Mouse (Mus musculus): ENCODE results near the gene Wdr81. TPM values are rescaled to one million over a fixed set of nuclear protein-coding genes. Genes with fewer than 3 reads are reported as not detected.

Gene Wdr81
- total RNA-seq (2022): 10 to 100 TPM in 1 of 4 experiments, 1 to 10 TPM in 3; 7.9 to 10.1 (median 8.8) TPM

DNA sequence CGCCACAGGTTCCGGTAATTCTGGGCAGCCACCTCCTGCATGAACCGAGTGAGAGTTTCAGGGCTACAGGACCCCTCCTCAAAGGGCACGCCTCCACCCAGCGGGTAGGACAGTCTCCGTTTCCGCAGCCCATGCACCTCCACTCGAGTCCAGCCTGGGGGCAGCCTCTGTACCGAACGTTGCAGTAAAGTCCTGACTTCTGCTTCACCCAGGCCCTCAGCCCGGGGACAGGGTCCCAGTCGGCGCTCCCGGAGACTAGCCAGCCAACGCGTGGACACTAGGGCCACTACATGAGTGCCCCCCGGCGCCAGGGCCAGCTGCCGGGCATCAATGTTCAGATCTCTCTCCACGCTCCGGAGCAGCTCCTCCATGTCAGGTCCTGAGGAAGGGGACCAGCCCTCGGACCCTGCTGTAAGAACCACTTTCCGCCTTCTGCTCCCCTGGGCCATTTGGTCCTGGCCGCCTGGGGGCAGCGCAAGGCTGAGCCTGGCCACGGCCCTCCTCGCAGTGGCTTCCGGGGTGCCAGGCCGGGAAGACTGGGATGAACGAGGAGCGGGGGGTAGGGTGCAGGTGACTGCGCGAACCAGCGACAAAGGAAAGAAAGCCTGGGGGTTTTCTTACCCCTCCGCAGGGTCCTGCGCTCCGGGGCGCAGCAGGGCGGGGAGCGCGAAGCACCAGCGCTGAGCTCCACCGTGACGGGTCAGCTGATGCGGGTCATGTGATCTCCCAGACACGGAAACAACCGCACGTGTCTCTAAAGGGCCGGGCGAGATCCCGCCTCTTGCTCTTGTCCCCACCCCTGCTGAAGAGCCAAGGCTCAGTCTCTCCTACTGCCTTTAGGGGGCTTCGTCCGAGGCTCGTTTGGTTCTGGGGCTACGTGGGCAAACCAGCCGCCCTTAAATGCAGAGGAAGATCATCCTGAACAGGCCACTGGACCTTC, at the start of gene Wdr81:
TSS of gene Wdr81 (minus strand) at position 727 of the 940 bp plus-strand sequence.
- peak; percentile 92 for DNase-seq (ENCODE audit: low spot score)

DNA sequence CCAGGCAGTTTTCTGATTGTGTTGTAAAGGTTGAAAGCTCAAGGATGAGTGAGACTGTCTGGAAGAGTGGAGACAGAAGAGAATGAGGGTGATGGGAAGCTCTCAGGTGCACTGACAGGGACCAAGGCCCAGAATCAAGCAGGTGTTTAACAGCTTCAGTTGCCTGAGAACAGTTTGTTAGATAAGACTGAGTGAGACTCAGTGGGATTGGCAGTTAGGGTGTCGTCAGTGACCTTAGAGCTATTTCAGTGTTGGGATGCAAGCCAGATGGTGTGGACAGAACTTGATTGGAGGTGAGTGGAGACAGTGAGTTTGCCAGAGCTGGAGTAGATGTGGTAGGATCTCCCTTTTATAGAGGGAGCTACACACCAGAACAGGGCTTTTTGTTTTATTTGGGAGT, 43.6 kb upstream of the Wdr81 start:
- DNase-seq (ENCODE audit: low spot score): no peak

DNA sequence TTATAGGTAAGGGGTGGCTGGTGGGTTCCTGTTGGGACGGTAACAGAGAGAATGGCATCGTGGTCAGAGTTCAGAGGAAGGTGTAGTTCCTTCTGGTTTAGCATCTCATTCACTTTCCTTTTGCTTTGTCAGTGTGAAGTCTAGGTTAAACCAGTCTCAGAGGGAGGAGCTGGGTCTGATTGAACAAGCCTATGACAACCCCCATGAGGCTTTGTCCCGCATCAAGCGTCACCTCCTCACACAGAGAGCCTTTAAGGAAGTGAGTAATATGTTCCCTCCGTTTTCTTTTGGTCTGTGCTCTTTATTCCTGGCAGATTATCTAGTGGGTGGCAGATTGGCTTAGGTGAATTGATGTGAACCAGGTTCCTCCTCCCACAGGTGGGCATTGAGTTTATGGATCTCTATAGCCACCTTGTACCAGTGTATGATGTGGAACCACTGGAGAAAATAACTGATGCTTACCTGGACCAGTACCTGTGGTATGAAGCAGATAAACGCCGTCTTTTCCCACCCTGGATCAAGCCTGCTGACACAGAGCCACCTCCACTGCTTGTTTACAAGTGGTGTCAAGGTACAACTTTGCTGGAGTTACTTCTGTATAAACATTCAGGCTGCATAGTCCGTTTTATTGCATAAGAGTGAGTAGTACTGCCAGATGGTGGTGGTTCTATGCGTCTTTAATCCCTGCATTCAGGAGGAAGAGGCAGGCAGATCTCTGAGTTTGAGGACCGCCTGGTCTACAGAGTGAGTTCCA, 40.0 kb upstream of the Wdr81 start:
- DNase-seq (ENCODE audit: low spot score): no peak

DNA sequence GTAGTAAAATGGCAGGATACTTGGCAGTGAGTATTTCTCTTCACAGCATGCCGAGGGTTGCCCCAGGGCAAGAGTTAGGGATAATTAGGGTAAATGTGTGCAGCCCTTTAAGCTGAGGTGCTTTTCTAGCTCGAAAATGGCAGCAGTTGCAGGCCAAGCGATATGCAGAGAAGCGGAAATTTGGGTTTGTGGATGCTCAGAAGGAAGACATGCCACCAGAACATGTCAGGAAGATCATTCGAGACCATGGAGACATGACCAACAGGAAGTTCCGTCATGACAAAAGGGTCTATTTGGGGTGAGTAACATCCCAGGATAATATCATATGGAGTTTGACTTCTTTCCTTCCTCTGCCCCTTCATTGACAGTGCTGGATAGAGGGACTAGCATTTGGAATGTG, 33.0 kb upstream of the Wdr81 start:
- DNase-seq (ENCODE audit: low spot score): no peak

DNA sequence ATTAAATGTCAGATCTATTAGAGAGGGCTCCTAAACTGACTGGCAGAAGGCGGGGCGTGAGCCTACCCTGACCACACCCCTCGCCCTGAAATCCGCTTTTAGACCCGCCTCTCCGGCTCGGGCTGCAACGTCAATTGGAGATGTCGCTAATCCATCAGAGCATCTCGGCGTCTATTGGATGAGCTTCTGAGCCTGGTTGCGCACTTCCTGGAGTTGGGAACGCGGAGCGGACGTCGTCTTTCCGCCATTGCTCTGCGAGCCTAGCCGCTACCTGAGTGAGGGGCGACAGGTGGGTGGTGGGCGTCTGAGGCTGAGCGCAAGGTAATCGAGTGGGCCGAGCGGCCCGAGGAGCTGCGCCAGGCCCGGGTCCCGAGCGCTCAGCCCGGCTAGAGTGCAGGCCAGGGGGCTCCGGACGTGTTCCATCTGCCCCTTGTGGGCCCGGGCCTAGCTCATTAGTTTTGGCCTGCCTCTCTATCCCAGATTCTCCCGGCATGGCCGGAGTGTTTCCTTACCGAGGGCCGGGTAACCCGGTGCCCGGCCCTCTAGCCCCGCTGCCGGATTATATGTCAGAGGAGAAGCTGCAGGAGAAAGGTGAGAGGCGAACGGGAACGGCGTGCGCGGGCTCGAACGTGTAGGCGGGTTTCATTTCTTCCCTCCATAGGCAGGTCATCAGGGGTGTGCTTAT, 32.2 kb upstream of the Wdr81 start, which contains the start of gene Prpf8:
TSS of gene Prpf8 (plus strand) at position 216 of the 685 bp plus-strand sequence.
- peak; percentile 99 for DNase-seq (ENCODE audit: low spot score)

DNA sequence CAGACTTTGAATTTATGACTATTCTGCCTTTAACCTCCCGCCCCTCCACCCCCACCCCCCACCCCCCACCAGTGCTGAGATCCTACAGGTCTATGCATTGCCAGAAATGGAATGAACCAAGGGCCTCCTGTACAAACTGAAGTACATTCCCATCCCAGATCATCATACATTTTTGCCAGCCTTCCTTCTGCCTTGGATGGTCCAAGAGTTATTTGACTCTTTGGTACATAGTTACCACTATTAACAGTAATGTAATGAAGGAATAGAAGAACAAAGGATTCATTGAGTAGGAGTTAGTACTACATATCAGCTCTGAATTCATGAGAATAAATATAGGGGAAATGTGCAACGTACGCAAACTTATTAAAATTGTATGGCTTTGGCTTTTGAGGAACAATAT, 31.7 kb upstream of the Wdr81 start:
- no peak for DNase-seq (ENCODE audit: low spot score)

DNA sequence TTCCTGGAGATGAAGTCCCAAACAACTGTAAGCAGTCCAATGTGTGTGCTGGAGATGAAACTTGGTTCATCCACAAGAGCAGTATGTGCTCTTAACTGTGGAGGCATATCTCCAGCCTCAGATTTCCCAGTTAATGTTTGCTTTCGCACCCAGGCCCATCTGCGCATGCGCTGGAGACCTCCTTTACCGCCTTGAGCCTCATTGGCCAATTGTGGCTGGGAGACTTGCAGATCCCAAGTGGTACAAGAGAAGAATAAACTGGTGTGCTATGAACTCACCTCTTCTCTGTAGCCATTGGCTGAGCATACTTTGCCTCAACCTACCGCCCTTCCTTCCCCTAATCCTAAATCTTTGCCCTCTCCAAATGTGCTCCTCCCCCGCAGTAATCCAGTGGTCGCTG, 18.9 kb upstream of the Wdr81 start:
- no peak for DNase-seq (ENCODE audit: low spot score)

DNA sequence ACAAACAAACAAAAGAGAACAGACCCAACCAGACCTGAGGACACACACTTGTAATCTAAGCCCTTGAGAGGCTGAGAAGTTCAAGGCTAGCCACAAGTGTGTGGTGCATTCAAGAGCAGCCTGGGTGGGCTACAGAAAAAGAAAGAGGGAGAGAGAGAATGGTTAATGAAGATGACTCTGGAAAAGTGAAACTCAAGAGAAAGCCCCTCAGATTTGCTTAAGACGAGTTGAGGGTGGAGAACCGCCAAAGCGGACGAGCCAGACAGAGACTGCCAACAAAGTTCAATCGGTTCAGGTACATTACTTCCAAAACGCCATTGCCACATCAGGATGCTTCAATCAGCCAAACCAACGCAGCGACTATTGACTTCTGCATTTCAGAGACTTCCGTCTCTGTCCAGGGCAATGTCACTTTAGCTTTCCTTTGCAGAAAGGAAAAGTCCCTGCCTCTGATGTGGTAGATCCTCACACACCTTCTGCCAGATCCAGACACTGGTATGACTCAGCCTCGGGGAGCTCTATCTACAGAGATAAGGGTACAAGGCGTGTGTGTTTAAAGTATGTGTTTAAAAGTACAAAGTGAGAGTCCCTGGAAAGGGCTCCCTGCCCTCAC, 18.1 kb upstream of the Wdr81 start:
- DNase-seq (ENCODE audit: low spot score): no peak

DNA sequence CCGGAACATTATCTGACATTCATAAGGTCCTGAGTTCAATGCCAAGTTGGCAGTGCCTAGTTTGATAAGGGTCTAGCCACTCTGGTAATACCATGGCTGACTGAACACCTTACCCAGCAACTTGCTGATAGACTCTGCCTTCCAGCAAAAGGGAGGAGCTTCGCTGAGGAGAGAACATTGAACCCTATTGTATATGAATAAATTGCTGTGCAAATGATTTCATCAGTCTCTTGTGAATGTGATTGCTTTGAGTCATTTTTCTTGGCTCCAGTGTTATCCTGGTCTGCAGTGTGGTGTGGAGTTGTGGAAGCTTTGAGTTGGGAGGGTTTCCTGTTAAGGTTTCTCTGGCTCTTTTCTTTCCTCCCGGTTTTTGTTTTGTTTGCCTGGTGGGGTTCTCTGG, 16.2 kb upstream of the Wdr81 start:
- no peak for DNase-seq (ENCODE audit: low spot score)

DNA sequence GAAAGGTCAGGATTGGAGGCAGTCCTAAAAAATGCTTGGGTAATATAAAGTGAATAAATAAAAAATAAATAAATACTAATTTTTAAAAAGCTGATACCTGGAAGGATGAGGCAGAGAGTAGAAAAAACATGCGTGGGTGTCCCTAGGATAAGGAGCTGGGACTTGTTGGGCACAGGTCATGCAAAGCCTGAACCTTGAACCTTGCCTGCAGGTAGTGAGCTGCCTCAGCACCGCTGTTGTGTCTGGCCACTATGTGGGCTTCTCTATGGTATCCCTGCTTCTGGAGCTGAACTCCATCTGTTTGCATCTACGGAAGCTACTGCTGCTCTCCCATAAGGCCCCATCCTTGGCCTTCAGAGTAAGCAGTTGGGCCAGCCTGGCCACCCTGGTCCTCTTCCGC, 14.7 kb upstream of the Wdr81 start:
- no peak for DNase-seq (ENCODE audit: low spot score)

DNA sequence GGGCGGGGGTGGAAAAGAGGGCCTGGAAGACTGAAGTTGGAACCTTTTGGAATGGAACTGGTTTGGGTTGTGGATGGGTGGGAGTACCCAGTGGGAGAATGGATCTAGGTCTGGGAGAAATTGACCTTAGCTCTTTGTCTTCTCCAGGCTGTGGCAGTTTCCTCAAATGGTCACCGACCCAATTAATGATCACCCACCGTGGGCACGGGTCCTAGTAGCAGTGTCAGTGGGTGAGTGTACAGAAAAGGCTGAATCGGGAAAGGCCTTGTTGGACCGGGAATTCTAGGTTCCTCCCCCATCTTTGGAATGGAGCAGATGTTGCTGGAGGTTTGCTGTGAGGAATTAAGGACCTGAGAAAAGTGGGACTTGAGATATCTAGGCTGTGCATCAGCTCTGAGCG, 13.9 kb upstream of the Wdr81 start:
- no peak for DNase-seq (ENCODE audit: low spot score)

DNA sequence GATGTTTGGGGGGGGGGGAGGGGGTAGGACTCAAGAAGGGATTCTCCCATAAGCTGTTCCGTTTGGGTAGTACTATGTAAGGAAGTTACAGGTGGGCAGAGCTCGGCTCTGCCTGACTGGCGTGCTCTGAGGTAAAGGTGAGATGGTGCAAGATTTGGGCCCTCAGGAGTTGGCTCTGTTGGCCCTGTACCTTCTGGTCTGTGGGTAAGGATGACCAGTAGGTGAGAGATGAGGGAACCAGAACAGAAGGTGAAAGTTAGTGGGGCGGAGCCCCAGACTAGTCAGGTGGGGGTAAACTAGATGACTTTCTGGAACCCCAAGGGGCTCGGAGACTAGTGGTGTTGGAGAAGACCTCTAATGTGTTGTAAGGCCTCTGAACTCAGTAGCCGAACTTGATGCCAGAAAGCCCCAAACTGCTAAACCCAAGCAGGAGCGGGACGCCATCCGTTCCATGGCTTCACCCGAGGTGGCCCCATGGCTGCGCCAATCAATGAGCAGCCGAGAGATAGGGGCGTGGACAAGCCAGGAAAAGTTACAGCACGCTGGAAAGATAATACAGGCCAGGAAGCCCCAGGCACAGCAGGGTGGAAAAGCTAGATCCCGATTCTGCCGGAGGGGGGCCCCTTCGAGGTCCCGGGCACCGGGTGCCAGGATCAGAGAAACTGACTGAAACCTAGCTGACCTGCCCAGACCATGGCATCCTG, 13.1 kb upstream of the Wdr81 start:
- DNase-seq (ENCODE audit: low spot score): peak; percentile 76

DNA sequence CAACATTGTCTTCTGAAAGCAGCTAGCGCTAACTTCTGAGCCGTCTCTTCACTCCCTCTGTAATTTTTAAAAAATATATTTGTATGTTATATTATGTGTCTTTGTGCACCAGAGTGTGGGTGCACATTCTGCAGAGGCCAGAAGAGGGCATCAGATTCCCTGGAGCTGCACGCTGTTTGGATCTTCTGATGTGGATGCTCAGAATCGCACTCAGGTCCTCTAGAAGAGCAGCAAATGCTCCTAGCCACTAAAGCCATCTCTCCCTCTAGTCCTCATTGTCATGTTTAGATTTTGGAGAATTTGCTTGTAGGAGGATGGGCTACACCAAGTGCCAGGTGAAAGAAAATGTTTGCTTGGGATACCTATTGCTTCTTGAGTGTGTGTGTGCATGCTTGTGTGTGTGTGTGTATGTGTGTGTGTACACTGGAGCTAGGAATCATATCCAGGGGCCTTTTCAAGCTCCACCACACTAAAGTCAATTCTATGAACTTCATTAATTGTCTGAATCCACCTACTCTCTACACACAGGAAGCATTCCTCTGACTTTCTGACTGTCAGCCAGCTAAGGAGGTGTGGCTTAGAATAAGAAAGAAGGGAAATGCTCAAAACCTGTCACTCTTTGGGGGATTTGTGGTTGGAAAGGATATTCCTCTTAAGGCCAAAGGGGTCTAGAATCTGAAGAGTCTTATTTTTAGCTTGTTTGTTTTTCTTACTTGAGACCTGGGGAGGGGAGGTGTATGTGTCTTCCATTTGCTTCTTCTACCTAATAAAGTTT, 12.4 kb upstream of the Wdr81 start:
- no peak for DNase-seq (ENCODE audit: low spot score)

DNA sequence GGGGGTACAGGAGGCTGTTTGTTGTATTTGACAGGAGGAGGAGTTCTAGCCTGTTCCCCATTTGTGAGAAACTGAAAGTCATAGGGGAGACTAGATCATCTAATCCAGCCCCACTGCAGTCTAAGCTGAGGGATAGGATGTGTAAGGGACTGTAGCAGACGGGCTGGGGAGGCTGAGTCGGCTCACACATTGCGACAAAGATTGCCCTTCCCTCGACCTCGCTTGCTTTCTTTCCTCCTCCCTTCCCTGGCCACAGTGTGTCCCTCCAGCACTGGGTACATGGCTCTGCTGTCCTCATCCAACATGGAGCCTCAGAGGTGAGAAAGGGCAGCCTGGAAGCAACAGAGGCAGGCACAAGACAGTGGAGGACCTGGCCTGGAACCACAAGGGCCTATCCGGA, 10.5 kb upstream of the Wdr81 start:
- no peak for DNase-seq (ENCODE audit: low spot score)

DNA sequence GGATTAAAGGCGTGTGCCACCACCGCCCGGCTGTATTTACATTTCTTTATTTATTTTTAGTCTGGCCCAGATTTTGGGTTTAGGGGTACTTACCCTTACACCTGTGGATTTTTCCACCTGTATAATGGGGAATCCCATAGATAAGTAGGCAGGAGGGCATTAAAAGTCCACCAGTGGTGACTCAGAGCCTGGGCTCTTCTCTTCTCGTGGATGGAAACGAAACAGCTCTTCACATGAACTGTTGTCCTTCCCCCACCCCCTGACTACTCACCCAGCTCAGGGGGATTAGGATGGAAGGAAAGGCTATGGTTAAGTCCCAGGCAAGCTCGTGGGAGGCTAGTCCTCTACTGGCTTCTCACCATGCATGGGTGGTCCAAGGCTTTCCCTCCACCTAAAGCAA, 9.9 kb upstream of the Wdr81 start:
- DNase-seq (ENCODE audit: low spot score): no peak

DNA sequence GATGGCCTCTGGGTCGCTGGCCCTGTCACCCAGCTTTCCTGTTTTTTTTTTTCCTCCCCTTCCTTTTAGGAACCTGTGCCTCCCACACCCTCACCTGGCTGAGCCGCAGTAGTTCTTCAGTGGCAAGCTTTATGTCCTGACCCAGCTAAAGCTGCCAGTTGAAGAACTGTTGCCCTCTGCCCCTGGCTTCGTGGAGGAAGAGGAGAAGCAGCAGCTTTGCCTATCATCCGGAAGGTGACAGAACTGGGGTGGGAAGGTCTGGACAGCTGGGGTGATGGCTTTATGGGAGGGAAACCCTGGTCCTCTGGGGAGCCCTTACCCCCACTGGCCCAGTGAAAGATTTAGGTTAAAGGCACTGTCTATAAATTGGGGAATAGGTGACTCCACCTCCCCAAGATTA, 9.1 kb upstream of the Wdr81 start:
- no peak for DNase-seq (ENCODE audit: low spot score)

DNA sequence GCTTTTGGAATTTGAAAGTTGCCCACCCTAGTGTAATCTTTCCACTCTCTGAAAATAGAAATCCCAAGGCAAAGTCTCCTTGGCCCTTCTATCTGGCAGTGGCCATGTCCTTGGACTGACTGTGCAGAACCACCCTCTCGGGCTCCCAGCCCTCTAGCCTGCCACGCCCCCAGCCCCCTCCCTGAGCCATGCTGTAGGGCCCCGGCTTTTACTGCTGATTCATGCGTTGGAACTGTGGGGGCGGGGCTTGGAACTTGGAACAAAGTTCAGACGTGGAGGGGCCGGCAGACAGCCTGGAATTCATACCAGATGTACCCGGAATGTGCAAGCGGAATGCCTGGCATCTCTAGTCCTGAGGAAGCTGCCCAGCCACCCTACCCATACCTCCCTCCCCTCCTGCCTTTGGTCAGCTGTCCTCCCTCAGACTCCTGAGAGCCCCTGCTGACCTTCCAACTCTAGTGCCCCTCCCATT, 8.4 kb upstream of the Wdr81 start:
- peak; percentile 90 for DNase-seq (ENCODE audit: low spot score)

DNA sequence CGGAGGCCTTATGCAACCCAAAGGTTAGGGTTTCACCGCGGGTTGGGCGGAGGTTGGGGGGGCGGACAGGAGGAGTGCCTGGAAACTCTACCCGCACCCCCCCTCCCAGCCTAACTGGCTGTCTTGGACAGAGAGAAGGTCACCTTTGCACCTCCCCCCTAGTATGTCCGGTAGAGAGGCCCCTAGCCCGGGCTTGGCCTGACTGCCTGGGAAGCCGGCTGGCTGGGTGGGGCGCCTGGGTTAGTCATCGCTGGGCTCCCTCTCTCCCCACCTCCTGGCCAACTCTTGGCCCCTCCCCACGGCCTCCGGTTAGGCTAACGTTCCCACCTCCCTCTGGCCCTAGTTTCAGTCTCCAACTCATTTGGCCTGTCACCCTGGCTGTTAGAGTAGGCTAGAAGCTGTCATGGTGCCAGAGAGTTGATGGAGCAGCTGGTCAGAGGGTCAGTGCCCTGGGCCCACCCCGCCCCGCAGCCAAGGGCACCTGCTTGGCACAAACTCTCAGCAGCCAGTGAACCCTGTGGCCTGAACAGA, 7.8 kb upstream of the Wdr81 start:
- DNase-seq (ENCODE audit: low spot score): peak; percentile 89

DNA sequence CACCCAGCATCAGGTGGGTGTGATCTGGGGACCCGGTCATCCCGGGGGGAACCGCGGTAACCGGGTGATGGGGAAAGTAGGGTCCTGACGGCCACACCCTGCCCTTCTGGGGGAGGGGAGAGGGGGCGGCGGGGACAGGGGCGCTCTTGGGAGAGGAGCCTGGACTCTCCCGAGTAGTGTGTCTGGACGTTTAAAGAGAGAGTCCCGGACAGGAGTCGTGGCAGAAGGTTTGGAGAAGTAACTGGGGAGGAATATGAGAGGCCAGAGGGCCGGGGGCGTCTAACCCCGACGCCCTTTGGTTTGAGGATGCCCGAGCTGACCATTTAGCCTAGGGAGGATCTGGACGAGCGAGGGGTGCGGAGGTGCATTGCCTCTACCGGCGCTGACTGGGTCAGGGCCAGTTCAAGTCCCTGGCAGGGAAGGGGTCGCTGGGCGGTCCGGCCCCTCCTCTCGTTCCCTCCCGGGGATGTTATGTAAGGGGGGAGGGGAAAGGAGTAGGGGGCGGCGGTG, 7.3 kb upstream of the Wdr81 start:
- no peak for DNase-seq (ENCODE audit: low spot score)

Measured in heart, adult 8-10 months (tissue).